Mouse (Mus musculus): Measurements from ENCODE around the gene Gpr156. TPM values are rescaled to one million over a fixed set of nuclear protein-coding genes. Genes with fewer than 3 reads are reported as not detected.

Gpr156 gene
- polyA plus RNA-seq, 3 experiments from 2014 or later, result not detected

- ATAC-seq, result no peak
Measured at GRCm38 (mm10) chr16:37919000-37919399, 2.7 kb downstream of the Gpr156 start.

- no peak for ATAC-seq
Measured at GRCm38 (mm10) chr16:37920842-37921409, 4.6 kb downstream of the Gpr156 start.

GRCm38 (mm10) chr16:37926087-37926486, 9.8 kb downstream of the Gpr156 start:
- ATAC-seq, result no peak

GRCm38 (mm10) chr16:37927117-37927516, 10.8 kb downstream of the Gpr156 start:
- ATAC-seq, result no peak

GRCm38 (mm10) chr16:37929006-37929405, 12.7 kb downstream of the Gpr156 start:
- ATAC-seq, result no peak

GRCm38 (mm10) chr16:37929626-37930025, 13.3 kb downstream of the Gpr156 start:
- no peak for ATAC-seq

- ATAC-seq, result no peak
Measured at GRCm38 (mm10) chr16:37934932-37935331, 18.6 kb downstream of the Gpr156 start.

- no peak for ATAC-seq
Measured at GRCm38 (mm10) chr16:37937276-37937675, 21.0 kb downstream of the Gpr156 start.

GRCm38 (mm10) chr16:37938125-37939081, 22.1 kb downstream of the Gpr156 start:
- ATAC-seq, result no peak

GRCm38 (mm10) chr16:37939082-37939863, 23.0 kb downstream of the Gpr156 start:
- ATAC-seq, result no peak

GRCm38 (mm10) chr16:37940291-37940690, 24.0 kb downstream of the Gpr156 start:
- ATAC-seq, result no peak

- ATAC-seq, result no peak
Measured at GRCm38 (mm10) chr16:37943701-37944100, 27.4 kb downstream of the Gpr156 start.

GRCm38 (mm10) chr16:37945031-37945796, 28.9 kb downstream of the Gpr156 start:
- no peak for ATAC-seq

GRCm38 (mm10) chr16:37947160-37947559, 30.9 kb downstream of the Gpr156 start:
- no peak for ATAC-seq

GRCm38 (mm10) chr16:37948365-37948764, 32.1 kb downstream of the Gpr156 start:
- no peak for ATAC-seq

GRCm38 (mm10) chr16:37951171-37951570, 34.9 kb downstream of the Gpr156 start:
- no peak for ATAC-seq

- no peak for ATAC-seq
Measured at GRCm38 (mm10) chr16:37953186-37953585, 36.9 kb downstream of the Gpr156 start.

- no peak for ATAC-seq
Measured at GRCm38 (mm10) chr16:37953991-37954942, 38.0 kb downstream of the Gpr156 start.

- no peak for ATAC-seq
Measured at GRCm38 (mm10) chr16:37955336-37955917, 39.1 kb downstream of the Gpr156 start.

- ATAC-seq, result no peak
Measured at GRCm38 (mm10) chr16:37956076-37956676, 39.9 kb downstream of the Gpr156 start.

Measured in inflammation-experienced regulatory T-cells, adult 6 months (primary cell).